Mouse (Mus musculus) cortical plate, adult 2 months (tissue): ENCODE measurements at regions not wholly inside any gene's neighbourhood (a gene's known extent, or its start where the extent isn't known, plus 50 kb on each side); places are given as distances from the start of the nearest gene placed in this dataset.

Experiments
- H3K27ac ChIP-seq: fragments of 200-500 bp; 2 replicates; pipeline ENCODE4 v1.5.1; 2012; ENCODE audit warnings: low read length, control low read depth, inconsistent platforms; ENCODE audit not compliant: insufficient read depth
- H3K4me1 ChIP-seq: fragments of 200-500 bp; 2 replicates; pipeline ENCODE4 v1.6.1; 2011; ENCODE audit warnings: low read length; ENCODE audit not compliant: control insufficient read depth, insufficient read depth
- H3K4me3 ChIP-seq: fragments of 200-500 bp; 2 replicates; pipeline ENCODE4 v1.5.1; 2011; ENCODE audit warnings: mild to moderate bottlenecking, low read length, control low read depth; ENCODE audit not compliant: insufficient read depth
- CTCF ChIP-seq: fragments of 200-500 bp; IDR thresholded peaks from 2 replicates; pipeline ENCODE4 v1.5.1; 2011; ENCODE audit warnings: mild to moderate bottlenecking, control low read depth, low read length; ENCODE audit not compliant: insufficient read depth; ENCODE audit errors: extremely low read depth
- POLR2A ChIP-seq: fragments of 200-500 bp; IDR thresholded peaks from 2 replicates; pipeline ENCODE4 v1.6.1; 2011; ENCODE audit warnings: mild to moderate bottlenecking, low read length, control low read depth; ENCODE audit not compliant: insufficient read depth; ENCODE audit errors: extremely low read depth

GRCm38 (mm10) chr15:96201273-96201672 lies 86.0 kb upstream of the Arid2 start:
- no peak overlapping the region for H3K27ac ChIP-seq
- no peak overlapping the region for H3K4me3 ChIP-seq
- TF ChIP-seq CTCF: no peak
- no peak for TF ChIP-seq POLR2A
- no peaks in the 10 kb centered on the region for H3K4me1 ChIP-seq

GRCm38 (mm10) chr15:96201701-96202460 lies 85.4 kb upstream of the Arid2 start:
- Histone ChIP-seq H3K4me3 (no peak overlapping the region), H3K27ac (no peak overlapping the region), H3K4me1 (no peaks in the 10 kb centered on the region)
- TF ChIP-seq CTCF (no peak), POLR2A (no peak)

GRCm38 (mm10) chr15:96204187-96204586 lies 83.1 kb upstream of the Arid2 start:
- no peak for TF ChIP-seq CTCF
- TF ChIP-seq POLR2A: no peak
- H3K4me1 ChIP-seq: no peaks in the 10 kb centered on the region
- H3K27ac ChIP-seq: no peak overlapping the region
- no peak overlapping the region for H3K4me3 ChIP-seq

- TF ChIP-seq POLR2A (no peak), CTCF (no peak)
- Histone ChIP-seq H3K4me1 (no peaks in the 10 kb centered on the region), H3K4me3 (no peak overlapping the region), H3K27ac (no peak overlapping the region)
Observed at GRCm38 (mm10) chr15:96204623-96205022, 82.7 kb upstream of the Arid2 start.

GRCm38 (mm10) chr15:96210721-96211400 lies 76.5 kb upstream of the Arid2 start:
- Histone ChIP-seq H3K4me3 (no peak overlapping the region), H3K4me1 (no peaks in the 10 kb centered on the region), H3K27ac (no peak overlapping the region)
- TF ChIP-seq CTCF (no peak), POLR2A (no peak)

GRCm38 (mm10) chr15:96213541-96214312 lies 73.6 kb upstream of the Arid2 start:
- TF ChIP-seq CTCF: no peak
- TF ChIP-seq POLR2A: no peak
- H3K4me1 ChIP-seq: no peaks in the 10 kb centered on the region

GRCm38 (mm10) chr15:96217896-96218295 lies 69.4 kb upstream of the Arid2 start:
- Histone ChIP-seq H3K4me1 (no peaks in the 10 kb centered on the region), H3K27ac (no peak overlapping the region), H3K4me3 (no peak overlapping the region)
- no peak for TF ChIP-seq POLR2A
- no peak for TF ChIP-seq CTCF

More at GRCm38 (mm10) chr15:96213541-96214312, 73.6 kb upstream of the Arid2 start:
- Histone ChIP-seq H3K4me3 (no peak overlapping the region), H3K27ac (no peak overlapping the region)

- TF ChIP-seq CTCF (no peak), POLR2A (no peak)
- H3K4me1 ChIP-seq: no peaks in the 10 kb centered on the region
- H3K27ac ChIP-seq: no peak overlapping the region
- H3K4me3 ChIP-seq: no peak overlapping the region
Observed at GRCm38 (mm10) chr15:96219746-96220145, 67.6 kb upstream of the Arid2 start.

- Histone ChIP-seq H3K4me1 (no peaks in the 10 kb centered on the region), H3K4me3 (no peak overlapping the region), H3K27ac (no peak overlapping the region)
- TF ChIP-seq POLR2A: no peak
- no peak for TF ChIP-seq CTCF
Observed at GRCm38 (mm10) chr15:96231969-96232368, 55.3 kb upstream of the Arid2 start.

- Histone ChIP-seq H3K4me1 (no peaks in the 10 kb centered on the region), H3K27ac (no peak overlapping the region), H3K4me3 (no peak overlapping the region)
- no peak for TF ChIP-seq POLR2A
- TF ChIP-seq CTCF: no peak
Observed at GRCm38 (mm10) chr15:96233113-96233512, 54.2 kb upstream of the Arid2 start.
